Mouse (Mus musculus) ovary, postnatal 36 days (tissue): Measurements from ENCODE around the gene Gmds.

Source experiments
- DNase-seq: peaks from one replicate; pipeline ENCODE4 v3.0.0; 2022; ENCODE audit warnings: low spot score, mixed read lengths

Gmds gene

GRCm38 (mm10) chr13:31877061-31877460 lies 461.5 kb downstream of the Gmds start:
- no peak for DNase-seq

DNA sequence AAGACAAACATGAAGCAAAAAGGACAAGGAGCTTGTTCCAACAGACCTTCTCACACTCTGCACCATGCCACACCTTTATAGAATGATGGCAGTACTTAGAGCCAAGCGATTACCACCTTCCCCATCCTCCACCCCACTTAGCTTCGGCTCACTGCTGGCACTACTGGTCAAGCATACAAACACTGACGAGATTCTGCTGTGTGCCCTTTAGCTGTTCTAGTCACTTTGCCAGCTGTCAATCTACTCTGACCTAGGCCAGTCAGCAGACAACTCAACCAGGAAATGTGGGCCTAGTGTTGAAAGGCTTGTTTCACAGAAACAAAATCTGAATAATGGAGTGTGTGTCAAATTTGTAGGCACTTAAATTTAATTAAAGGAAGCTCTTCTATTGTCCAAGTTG lies 464.1 kb downstream of the Gmds start:
- no peak for DNase-seq

GRCm38 (mm10) chr13:31873269-31873668 lies 465.3 kb downstream of the Gmds start:
- DNase-seq = no peak

DNA sequence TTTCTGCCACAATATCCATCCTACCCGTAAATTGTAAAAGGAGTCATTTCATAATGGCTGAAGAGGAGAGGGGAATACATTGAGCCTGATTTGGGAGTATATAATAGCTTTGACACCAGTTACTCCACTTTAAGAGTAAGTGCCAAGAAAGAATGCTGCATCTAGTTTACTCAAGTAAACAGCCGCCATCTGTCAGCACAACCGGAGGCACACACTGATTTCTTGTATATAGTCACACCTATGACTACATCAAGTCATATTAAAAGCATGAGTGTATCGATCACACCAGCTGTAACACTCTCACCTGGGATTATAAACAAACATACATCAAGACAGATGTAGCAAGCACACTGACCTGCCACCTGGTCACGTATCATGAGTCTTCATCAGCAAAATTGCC lies 473.8 kb downstream of the Gmds start:
- DNase-seq = no peak

GRCm38 (mm10) chr13:31863461-31863860 lies 475.1 kb downstream of the Gmds start:
- DNase-seq = no peak

DNA sequence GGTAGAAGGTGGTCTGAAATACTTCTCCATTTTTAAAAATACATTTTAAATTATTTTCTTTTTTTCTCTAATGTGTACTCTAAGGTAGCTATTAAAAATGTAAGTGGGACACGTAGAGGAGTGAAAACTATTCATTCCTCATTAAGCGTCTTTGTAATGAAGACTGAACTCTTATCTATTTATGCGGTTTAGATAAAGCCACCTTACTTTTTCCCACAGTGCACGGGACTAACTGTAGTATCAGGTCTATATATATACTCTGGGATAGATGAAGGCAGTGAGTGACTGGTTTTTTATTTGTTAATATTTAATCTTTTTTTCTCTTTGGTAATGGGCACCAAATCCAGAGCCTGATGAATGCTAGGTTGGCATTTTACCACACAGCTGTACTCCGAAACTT lies 478.3 kb downstream of the Gmds start:
- no peak for DNase-seq

- DNase-seq = no peak
Observed at GRCm38 (mm10) chr13:31854000-31854399, 484.5 kb downstream of the Gmds start.

DNA sequence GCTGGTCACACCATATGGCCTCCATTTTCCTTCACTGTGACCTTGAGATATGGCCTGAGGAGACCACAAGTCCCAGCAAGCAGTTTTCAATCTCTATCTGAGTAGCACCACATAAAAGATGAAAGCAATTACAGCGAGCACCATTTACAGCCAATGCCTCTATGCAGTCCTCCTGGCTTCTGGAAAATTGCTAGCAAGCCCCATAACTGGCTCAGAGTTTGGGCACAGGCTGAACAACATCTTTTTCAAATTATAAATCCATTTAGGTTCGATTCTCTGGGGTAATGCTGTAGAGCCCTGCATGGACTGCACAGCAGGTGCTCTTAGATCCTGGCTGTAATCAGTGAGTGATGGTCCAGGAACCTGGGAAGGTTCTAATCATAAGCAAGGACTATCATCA lies 485.0 kb downstream of the Gmds start:
- no peak for DNase-seq

DNA sequence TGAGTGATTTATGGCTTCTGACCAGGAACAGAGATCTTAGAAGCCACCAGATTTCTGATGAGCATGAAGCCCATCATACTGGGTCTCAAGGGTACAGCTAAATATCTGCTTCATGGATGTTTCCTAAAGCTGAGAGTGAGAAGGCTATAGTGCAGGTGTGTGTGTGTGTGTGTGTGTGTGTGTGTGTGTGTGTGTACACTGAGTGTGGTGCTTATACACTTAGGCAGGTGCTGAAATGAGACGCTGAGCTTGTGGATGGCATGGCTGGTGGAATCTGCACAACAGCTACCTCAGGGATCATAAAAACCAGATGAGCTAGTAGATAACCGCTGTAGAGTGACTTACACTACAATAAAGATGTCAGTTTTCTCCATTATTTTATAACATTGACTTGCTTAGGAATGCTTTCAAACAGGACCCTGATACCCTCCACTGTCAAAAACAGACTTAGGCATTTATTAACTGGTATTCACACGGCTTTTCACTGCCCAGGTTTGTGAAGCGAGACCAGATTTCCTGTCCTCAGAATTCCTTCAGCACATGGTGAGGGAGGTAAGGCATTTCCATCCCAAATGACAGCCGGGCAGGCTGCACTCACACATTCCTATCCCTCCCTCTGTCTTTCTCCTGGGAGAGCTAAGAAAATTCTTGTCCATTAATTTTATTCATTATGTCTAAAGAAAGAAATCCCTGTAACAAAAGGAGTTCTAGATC lies 489.1 kb downstream of the Gmds start:
- DNase-seq = no peak

DNA sequence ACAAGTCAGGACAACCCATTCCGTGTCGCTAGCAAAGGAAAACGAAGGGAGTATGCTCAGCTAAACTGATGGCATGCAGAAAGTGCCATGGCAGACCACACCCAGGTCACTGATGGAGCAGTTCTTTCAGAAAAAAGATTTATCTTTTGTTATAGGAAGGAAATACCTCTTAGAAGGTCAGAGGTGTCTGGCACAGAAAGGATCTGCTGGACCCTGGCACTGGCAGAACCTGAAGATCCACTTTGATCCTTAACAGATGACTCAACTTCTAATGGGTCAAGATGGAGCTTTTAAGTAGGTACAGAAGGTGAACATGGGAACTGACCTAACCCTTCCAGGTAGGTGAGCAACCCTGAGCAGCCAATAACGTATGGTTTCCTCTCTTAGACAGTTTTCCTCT lies 502.7 kb downstream of the Gmds start:
- no peak for DNase-seq

- no peak for DNase-seq
Observed at GRCm38 (mm10) chr13:31830332-31830731, 508.2 kb downstream of the Gmds start.

GRCm38 (mm10) chr13:31828446-31828845 lies 510.1 kb downstream of the Gmds start:
- no peak for DNase-seq

- no peak for DNase-seq
Observed at GRCm38 (mm10) chr13:31827820-31828332, 510.7 kb downstream of the Gmds start.

DNA sequence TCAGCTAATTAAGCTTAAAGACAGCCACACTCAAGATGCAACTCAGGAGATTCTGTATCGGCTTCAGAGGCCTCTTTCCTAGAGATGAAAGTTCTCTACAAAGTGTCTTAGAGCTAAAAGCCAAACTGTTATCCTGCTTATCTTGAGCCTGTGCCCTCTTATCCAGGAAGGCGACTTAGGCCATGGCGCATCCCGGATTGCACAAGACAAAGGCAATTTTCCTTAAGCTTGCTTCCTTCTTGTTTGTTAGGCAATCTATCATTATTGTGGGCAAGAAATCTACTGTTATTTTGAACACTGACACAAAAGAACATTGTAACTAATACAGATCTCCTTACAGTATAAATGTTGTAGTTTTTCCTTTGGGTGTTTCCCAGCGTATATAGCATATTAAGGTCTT lies 511.4 kb downstream of the Gmds start:
- DNase-seq = no peak

- no peak for DNase-seq
Observed at GRCm38 (mm10) chr13:31825180-31825579, 513.4 kb downstream of the Gmds start.

DNA sequence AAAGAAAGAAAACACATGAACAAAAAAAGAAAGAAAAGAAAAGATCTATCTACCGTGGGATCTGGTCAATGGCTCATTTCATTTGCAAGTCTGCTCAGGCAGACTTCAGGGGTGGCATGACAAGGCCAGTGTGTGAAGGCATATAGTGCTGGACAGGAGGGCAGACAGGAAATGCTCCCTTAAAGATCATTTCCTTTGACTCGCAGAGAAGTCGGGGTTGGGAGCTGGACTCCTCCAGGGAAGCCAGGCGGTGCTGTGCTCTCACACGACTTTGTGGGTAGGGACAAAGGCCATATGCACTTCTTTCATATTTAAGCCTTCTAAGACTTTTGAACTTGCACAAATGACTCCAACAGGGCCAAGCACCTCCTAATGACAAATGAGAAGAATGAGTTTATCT lies 515.2 kb downstream of the Gmds start:
- DNase-seq = no peak

DNA sequence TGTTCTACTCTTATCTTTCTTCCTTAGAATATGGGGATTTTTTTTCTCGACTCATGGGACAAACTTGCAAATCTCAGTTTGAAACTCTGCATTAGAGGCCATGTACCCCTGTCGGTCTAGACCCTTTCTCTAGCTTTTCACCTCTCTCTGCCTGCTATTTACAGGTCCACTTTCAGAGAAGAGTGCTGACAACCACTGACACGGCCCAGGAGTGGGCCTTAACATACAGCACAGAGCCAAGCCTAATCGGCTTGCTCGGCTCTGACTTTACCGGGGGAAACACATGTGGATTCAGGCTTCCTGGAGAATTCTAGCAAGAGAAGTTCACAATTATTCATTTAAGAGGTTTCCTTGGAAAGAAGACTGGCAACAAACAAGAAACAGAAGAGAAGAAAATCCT lies 517.5 kb downstream of the Gmds start:
- no peak for DNase-seq

GRCm38 (mm10) chr13:31820587-31821017 lies 517.9 kb downstream of the Gmds start:
- DNase-seq = peak; percentile 50

GRCm38 (mm10) chr13:31819664-31820405 lies 518.7 kb downstream of the Gmds start:
- no peak for DNase-seq

DNA sequence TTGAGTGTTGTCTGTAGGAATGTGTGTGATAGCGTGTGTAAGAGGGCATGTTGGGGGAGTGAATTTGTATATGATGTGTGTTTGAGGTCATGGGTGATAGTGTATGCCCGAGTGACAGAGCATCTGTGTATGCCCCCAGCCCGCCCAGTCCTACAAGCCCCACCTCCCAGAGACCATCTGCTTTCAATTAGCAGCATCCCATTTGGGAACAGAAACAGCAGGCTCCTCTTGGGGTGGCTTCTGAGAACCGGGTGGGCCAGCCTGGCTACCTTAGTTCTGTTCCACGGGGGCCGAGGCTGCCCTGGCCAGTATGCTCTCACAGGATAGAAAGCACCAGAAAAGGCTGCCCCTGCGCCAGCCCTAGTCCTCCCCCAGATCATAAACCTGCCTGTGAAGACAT lies 520.2 kb downstream of the Gmds start:
- DNase-seq = no peak

- DNase-seq = no peak
Observed at GRCm38 (mm10) chr13:31815383-31816003, 523.0 kb downstream of the Gmds start.

- DNase-seq = no peak
Observed at GRCm38 (mm10) chr13:31812701-31813100, 525.8 kb downstream of the Gmds start.

DNA sequence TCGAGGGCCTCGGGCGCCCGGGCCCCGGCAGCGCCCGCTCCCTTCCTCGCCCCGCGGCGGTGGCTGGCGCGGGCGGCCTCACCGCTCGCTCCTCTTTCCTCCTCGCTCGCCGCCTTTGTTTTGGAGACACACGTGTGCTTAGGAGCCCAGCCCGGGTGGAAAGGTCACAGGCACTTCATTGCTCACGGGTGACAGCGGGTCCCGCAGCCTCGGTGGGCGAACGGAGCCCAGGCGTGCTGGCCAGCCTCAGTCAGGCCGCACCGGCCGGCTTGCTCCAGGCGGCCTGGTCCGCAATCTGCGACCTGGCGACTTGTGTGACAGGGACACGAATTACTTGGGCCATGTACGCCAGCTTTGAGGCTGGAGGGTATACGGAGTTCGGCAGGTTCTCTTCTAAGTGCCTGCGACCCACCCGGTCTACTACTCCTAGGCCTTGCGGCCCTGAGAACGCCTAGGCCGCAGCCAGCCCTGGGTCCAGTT lies 527.0 kb downstream of the Gmds start:
- DNase-seq = no peak
